Mouse (Mus musculus): ENCODE results near the gene Psap. TPM values are rescaled to one million over a fixed set of nuclear protein-coding genes. Genes with fewer than 3 reads are reported as not detected.
A peak's percentile ranks its signal among the peaks of the same experiment; 100 is the strongest.
"Not testable (repeated sequence)": the region's sequence is repeated elsewhere in the genome, so short reads cannot be mapped to it uniquely, and the experiment has no call there.

The Psap gene
- polyA plus RNA-seq, 1 experiment: 231 TPM

GRCm38 (mm10) chr10:60243941-60244340 lies 33.5 kb upstream of the Psap start:
- Histone ChIP-seq H3K4me3 (ENCODE audit: insufficient read depth, low read depth, low read length) (no peak overlapping the region), H3K27ac (ENCODE audit: insufficient read depth, low read depth, low read length) (no peak overlapping the region), H3K4me1 (ENCODE audit: control insufficient read depth, insufficient read depth, low read length) (no peaks in the 10 kb centered on the region)
- TF ChIP-seq POLR2A (IDR thresholded peaks at IDR 0.05; ENCODE audit: insufficient read depth, low read depth, low read length): no peak
- no peak for TF ChIP-seq CTCF (IDR thresholded peaks at IDR 0.05; ENCODE audit: insufficient read depth, low read depth, low read length)
- 93% methylated on average over 5 of the region's 5 CpGs for WGBS

DNA sequence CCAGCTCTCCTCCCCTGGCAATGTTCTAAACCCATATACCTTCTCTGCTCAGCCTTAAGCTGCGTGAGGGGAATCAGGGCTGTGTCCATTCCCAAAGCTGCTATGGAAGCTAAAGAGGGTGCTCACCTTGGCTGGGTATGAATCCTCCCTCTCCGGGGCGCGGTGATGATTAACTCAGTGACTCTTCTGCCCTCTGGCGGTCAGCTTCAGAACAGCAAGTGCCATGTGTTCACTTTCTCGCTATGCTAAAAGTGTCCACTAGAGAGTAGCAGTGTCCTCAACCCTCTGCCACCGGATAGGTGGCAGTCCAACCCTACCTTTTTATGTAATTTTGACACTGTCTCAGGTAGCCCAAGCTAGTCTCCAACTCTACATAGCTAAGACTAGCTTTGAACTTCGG lies 32.4 kb upstream of the Psap start:
- no peaks in the 10 kb centered on the region for H3K4me1 ChIP-seq (ENCODE audit: control insufficient read depth, insufficient read depth, low read length)
- TF ChIP-seq POLR2A (IDR thresholded peaks at IDR 0.05; ENCODE audit: insufficient read depth, low read depth, low read length) (no peak), CTCF (IDR thresholded peaks at IDR 0.05; ENCODE audit: insufficient read depth, low read depth, low read length) (peak; percentile 89)
- H3K4me3 ChIP-seq (ENCODE audit: insufficient read depth, low read depth, low read length): no peak overlapping the region
- no peak overlapping the region for H3K27ac ChIP-seq (ENCODE audit: insufficient read depth, low read depth, low read length)
- WGBS: 2% methylated on average over 8 of the region's 8 CpGs

DNA sequence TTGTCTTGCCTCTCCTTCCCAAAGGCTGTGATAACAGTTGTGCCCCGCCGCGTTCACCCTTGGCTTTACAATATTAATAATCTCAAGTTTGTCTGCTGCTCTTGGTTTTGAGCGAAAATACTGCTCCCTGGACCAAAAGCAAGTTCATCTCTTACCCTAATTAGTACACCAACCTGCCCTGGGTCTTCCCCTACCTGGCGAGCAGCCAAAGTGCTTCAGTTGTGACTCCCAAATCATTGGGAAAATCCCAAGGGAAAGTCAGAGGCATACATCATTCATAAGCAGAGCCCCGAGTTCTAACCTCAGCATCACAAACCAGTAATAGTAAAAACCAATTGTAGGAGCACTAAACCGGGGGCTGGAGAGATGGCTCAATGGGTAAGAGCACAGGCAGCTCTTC lies 31.8 kb upstream of the Psap start:
- Histone ChIP-seq H3K4me1 (ENCODE audit: control insufficient read depth, insufficient read depth, low read length) (no peaks in the 10 kb centered on the region), H3K27ac (ENCODE audit: insufficient read depth, low read depth, low read length) (no peak overlapping the region), H3K4me3 (ENCODE audit: insufficient read depth, low read depth, low read length) (no peak overlapping the region)
- WGBS: 77% methylated on average over 7 of the region's 7 CpGs
- TF ChIP-seq POLR2A (IDR thresholded peaks at IDR 0.05; ENCODE audit: insufficient read depth, low read depth, low read length) (no peak), CTCF (IDR thresholded peaks at IDR 0.05; ENCODE audit: insufficient read depth, low read depth, low read length) (no peak)

- H3K27ac ChIP-seq (ENCODE audit: insufficient read depth, low read depth, low read length): no peak overlapping the region
- TF ChIP-seq CTCF (IDR thresholded peaks at IDR 0.05; ENCODE audit: insufficient read depth, low read depth, low read length): no peak
- no peak for TF ChIP-seq POLR2A (IDR thresholded peaks at IDR 0.05; ENCODE audit: insufficient read depth, low read depth, low read length)
These were observed 30.9 kb upstream of the Psap start for GRCm38 (mm10) chr10:60246519-60246918.

DNA sequence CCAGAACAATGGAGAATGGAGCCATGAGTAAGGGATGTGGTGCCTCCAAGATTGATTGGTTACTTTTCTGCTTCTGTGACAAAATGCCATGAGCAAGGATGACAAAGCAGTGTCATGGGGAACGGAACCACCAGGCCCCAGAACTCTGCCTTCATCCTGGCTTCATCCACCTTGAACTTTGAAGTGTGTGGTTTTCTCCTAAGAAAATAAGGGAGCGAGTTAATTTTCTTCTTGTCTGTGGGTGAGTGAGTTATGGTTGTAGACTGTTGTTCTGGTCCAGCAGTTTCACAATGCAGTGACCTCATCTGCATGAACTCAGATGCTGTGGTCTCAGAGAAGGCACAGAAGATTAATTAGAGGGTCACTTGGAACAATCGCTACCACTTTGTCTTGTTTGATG lies 29.1 kb upstream of the Psap start:
- not testable (repeated sequence) for H3K27ac ChIP-seq (ENCODE audit: insufficient read depth, low read depth, low read length); H3K4me1 ChIP-seq (ENCODE audit: control insufficient read depth, insufficient read depth, low read length); H3K4me3 ChIP-seq (ENCODE audit: insufficient read depth, low read depth, low read length)
- 89% methylated on average over 3 of the region's 3 CpGs for WGBS

More at GRCm38 (mm10) chr10:60246519-60246918, 30.9 kb upstream of the Psap start:
- Histone ChIP-seq H3K4me3 (ENCODE audit: insufficient read depth, low read depth, low read length) (no peak overlapping the region), H3K4me1 (ENCODE audit: control insufficient read depth, insufficient read depth, low read length) (no peaks in the 10 kb centered on the region)
- 65% methylated on average over 5 of the region's 5 CpGs for WGBS

GRCm38 (mm10) chr10:60250426-60250965 lies 26.9 kb upstream of the Psap start:
- TF ChIP-seq POLR2A (IDR thresholded peaks at IDR 0.05; ENCODE audit: insufficient read depth, low read depth, low read length): no peak
- no peak for TF ChIP-seq CTCF (IDR thresholded peaks at IDR 0.05; ENCODE audit: insufficient read depth, low read depth, low read length)
- 81% methylated on average over 13 of the region's 13 CpGs for WGBS

GRCm38 (mm10) chr10:60252187-60252586 lies 25.2 kb upstream of the Psap start:
- WGBS: 83% methylated on average over 4 of the region's 4 CpGs
- Histone ChIP-seq H3K4me1 (ENCODE audit: control insufficient read depth, insufficient read depth, low read length) (no peaks in the 10 kb centered on the region), H3K27ac (ENCODE audit: insufficient read depth, low read depth, low read length) (no peak overlapping the region), H3K4me3 (ENCODE audit: insufficient read depth, low read depth, low read length) (no peak overlapping the region)
- no peak for TF ChIP-seq POLR2A (IDR thresholded peaks at IDR 0.05; ENCODE audit: insufficient read depth, low read depth, low read length)
- no peak for TF ChIP-seq CTCF (IDR thresholded peaks at IDR 0.05; ENCODE audit: insufficient read depth, low read depth, low read length)

More at GRCm38 (mm10) chr10:60250426-60250965, 26.9 kb upstream of the Psap start:
- Histone ChIP-seq H3K4me1 (ENCODE audit: control insufficient read depth, insufficient read depth, low read length) (no peaks in the 10 kb centered on the region), H3K4me3 (ENCODE audit: insufficient read depth, low read depth, low read length) (no peak overlapping the region), H3K27ac (ENCODE audit: insufficient read depth, low read depth, low read length) (no peak overlapping the region)

GRCm38 (mm10) chr10:60252606-60253005 lies 24.8 kb upstream of the Psap start:
- Histone ChIP-seq H3K4me1 (ENCODE audit: control insufficient read depth, insufficient read depth, low read length) (no peaks in the 10 kb centered on the region), H3K27ac (ENCODE audit: insufficient read depth, low read depth, low read length) (no peak overlapping the region), H3K4me3 (ENCODE audit: insufficient read depth, low read depth, low read length) (no peak overlapping the region)
- WGBS: 92% methylated on average over 4 of the region's 4 CpGs
- TF ChIP-seq CTCF (IDR thresholded peaks at IDR 0.05; ENCODE audit: insufficient read depth, low read depth, low read length) (no peak), POLR2A (IDR thresholded peaks at IDR 0.05; ENCODE audit: insufficient read depth, low read depth, low read length) (no peak)

DNA sequence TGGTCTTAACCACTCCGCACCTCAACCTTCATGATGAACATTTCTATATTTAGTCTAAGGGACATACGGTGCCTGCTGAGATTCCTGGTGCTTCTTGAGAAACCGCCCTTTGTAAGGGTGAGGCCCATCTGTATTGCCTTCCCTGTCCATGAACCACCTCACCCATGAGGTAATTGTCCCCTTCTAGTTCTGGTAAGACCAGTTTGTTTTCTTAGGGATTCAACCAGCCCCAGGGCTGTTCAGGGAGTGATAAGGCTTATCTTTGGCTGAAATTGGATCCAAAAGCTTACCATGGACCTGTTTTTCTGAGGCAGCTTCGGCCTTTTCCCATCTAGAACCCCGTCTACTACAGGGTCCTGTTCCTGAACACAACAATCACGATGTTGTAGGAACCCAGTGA lies 21.3 kb upstream of the Psap start:
- Histone ChIP-seq H3K4me3 (ENCODE audit: insufficient read depth, low read depth, low read length) (no peak overlapping the region), H3K27ac (ENCODE audit: insufficient read depth, low read depth, low read length) (no peak overlapping the region), H3K4me1 (ENCODE audit: control insufficient read depth, insufficient read depth, low read length) (0 out of 2 replicates have a peak, but pooled peaks cover 2% of the 10 kb centered on the region)
- TF ChIP-seq POLR2A (IDR thresholded peaks at IDR 0.05; ENCODE audit: insufficient read depth, low read depth, low read length): no peak
- TF ChIP-seq CTCF (IDR thresholded peaks at IDR 0.05; ENCODE audit: insufficient read depth, low read depth, low read length): no peak
- 97% methylated on average over 6 of the region's 6 CpGs for WGBS
